Mouse (Mus musculus) regulatory T cell (primary cell): ENCODE measurements around the gene Sycn.

Experiments used
- in situ Hi-C: fragments of 300-600 bp; cut with MboI, MseI; formaldehyde crosslinking; loops from one replicate; pipeline ENCODE4 v1.15.1; 2025; ENCODE audit warnings: high pct_unique_total_duplicates

The Sycn gene

DNA sequence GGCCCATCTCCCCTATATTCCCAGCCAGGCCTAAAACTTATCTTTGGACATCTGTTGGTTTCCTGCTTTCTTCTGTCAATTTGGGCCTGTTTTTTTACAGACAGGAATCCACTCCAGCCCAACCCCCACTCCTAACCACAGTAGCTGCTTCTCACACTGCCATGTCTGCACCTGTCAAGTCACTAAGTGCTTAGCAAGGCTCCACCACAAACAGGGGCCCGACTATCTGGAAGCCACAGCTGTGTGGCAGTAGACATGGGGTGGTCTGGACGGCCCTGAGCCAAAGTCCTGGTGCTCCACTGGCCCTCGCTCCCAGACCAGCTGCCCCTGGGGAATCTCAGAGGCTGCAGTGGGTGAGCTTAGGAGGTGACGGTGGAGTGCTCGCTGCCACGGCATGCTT, 17.0 kb downstream of the Sycn start:
- in situ Hi-C loops = no loop called here

DNA sequence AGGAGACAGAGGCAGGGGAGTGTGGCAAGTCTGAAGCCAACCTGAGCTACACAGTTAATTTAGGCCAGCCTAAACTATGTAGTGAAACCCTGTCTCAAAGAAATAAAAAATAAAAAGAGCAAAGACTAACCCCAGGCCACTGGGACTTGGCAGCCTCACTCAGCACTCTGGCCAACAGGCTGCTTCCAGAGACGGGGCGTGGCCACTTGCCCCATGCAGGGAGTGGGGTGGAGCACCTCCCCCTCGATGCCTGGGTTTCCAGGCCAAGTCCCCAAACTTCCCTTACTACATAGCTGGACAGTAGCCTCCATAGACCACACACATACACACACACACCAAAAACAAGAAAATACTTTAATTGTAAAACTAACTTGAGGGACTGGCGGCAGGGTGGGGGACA, 17.8 kb downstream of the Sycn start:
- in situ Hi-C loops = no loop called here

DNA sequence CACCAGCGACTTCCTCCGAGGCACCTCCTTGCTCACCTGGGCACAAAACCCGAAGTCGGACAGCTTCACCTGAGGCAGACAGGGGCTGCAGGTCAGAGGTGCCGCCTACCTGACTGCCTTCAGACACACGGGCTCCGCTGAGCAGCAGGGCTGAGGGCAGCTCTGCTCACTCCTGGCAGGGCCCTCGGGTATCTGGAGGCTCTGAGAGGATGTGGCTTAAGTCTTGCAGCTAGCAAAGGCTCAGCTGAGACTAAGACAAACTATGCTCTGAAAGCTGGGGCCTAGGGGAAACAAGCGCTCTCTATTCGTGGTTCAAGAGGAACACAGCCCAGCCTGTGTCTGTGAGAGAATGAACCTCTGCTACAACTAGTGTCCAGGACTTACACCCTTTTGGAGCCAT, 20.2 kb downstream of the Sycn start:
- in situ Hi-C loops = no loop called here

DNA sequence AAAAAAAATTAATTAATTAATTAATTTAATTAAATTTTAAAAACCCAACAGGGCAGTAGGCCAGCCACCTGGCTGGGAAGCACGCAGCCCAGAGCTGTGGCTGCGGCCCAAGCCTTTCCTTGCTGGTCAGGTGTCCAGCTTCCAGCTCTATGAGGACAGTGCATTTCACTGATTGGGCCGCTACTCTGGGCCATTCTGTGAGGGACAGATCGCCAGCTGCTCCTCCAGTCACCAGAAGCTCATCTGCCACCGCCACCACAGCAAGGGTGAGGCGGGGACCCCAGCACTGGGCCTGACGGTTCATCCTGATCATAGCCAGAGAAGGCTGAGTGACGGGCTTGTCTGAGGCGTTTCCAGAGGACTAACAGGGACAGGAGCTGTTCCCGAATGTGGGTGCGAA, 21.3 kb downstream of the Sycn start:
- in situ Hi-C loops = no loop called here

DNA sequence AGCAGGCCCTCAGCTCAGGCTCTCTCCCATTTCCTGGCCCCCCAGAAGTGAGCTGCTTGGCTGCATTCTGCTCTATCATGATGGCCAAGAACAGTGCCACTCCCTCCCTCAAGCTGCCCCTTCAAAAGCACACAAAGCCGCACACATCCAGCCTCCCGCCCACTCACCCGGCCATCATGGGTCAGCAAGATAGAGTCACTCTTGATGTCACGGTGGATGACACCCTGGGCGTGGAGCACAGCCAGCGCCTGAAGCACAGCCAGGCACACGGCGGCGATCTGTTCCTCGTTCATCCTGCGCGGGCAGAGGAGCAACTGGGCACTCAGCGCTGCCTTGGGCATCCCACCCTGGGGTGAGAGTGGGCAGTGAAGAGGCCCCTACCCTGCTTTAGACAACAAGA, 21.7 kb downstream of the Sycn start:
- in situ Hi-C loops = no loop called here

DNA sequence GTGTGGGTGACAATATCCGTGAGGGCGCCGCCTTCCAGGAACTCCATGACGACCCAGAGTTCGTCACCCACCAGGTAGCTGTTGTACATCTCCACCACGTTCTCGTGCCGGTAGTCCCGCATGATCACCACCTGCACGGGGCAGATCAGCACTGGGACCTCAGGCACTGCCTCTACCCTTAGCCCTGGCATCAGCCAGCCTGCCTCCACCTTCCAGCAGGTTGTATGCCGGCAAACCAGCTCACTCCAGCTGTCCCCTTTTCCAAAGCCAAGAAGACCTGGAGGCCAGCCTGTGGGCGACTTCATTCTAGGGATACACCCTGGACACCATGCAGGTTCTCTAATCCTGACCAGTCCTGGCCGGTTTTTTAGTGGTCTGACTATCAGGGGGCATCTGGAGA, 22.3 kb downstream of the Sycn start:
- in situ Hi-C loops = no loop called here

DNA sequence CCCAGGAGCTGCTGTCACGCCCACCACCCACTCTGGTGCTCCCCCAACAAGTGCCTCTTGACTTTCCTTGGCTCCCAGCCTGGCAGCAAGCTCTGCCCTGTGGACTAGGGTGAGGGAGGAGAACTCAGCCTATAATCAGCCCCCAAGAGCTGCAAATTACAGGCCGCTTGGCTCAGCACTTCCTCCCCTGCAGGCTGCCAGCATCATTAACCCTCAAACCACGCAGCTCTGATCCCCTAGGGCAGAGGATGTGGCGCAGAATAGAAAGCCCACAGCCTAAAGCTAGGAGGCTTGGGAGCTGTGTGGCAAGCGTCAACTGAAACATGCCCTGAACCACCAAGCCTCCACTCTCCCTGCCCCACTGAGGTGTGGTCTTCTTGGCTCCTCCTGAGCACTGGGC, 24.7 kb downstream of the Sycn start:
- in situ Hi-C loops = loop anchor here (5.0 kb wide), 1 partner anchor 37 kb away; no protein-coding TSS in a partner anchor

DNA sequence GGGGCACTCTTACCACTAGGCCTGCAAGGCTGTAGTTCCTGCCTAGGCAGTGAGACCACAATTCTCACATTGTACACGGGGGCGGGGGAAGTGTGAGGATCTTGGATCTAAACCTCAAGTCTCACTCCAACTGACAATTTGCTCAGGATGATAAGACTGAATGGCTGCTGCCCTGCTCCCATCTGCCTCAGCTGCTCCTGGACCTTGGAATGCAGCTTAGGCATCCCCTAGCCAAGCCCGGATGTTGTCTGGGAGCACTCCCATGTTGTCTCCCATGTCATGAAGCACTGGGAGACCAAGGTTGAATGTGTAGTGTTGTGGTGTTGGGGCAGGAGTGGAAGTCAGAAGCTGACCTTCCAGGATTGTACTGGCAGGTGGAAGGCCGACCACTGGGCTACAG, 26.9 kb downstream of the Sycn start:
- in situ Hi-C loops = loop anchor here (5.0 kb wide), 1 partner anchor 35 kb away; no protein-coding TSS in a partner anchor

DNA sequence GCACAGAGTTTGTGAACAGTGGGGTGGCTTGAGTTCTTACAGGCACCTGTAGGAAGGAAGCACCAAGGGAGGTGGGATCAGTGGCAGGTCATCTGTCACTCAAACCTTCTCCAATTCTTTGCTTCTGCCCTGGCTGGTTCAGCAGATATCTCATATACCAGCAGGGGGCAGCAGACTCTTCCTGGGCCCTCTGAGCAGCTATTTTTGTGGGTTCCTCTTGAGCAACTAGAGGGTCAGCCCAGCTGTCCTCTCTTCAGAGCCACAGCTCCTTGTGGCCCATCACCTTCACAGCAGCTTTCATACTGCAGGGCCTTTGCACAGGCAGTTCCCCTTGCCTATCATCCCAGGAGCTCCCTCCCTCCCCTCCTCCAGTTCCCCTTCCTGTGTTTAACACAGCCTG, 27.6 kb downstream of the Sycn start:
- in situ Hi-C loops = loop anchor here (5.0 kb wide), 1 partner anchor 34 kb away; no protein-coding TSS in a partner anchor

DNA sequence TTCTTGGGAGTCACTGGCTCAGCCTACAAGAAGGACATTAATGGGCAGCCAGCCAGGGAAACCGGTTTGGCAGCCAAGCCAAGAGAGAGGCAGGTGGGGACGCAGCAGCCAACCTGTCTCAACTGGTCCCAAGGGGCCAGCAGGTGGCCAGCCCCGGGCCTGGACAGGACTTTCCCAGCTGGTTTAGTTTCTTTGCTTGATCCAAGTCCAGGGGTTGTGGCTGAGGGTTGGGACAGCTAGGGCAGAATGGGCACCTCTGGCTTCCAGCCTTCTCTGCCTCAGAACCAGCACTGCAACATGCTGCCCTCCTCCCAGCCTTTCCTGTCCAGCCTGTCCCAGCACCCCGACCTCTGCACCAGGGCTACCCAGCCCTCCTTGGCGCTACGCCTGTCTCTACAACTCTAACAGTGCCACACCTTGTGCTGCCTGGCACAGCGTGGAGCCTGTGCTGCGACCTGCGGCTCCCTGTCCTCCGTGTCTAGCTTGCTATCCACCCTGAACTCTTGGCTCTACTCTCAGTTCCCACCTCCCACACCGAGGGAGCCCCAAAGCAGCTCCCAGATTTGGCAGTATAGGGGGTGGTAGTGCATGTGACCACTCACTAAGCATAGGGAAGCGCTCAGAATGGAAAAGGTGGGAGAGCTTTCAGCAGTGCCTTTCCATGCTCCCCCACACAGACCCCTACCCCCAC, 29.8 kb downstream of the Sycn start:
- in situ Hi-C loops = loop anchor here (5.0 kb wide), 1 partner anchor 107 kb away; no protein-coding TSS in a partner anchor

DNA sequence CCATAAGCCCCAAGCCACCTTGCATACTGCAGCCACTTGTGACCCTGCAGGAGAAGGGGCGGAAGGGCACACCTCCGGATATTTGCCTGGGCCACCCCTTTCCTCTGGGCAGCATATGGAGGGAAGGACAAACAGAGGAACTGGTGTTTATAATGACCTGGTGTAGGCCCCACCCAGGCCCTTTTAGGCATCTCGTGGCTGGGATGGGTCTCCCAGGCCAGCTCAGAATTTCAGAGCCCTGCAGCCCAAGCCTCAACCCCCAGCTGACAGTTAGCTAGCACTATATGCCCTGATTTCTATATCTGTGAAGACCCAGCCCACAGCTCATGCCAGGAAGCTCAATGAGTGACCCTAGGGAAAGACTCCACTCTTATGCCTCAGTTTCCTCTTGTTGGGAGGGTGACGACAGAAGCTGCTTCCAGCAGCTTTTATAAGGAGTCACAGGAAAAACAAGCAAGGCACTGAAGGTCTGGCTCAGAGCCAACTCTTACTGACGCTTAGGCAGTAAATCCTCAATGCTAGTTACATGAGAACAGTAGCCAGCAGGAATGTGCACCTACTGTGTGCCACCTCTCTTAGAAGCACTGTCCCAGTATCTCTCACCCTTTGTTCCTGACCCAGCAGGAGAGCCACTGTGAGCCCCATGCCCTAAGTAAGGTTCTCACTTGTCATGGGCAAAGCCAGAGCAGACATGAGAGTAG, 30.4 kb downstream of the Sycn start:
- in situ Hi-C loops = loop anchor here (5.0 kb wide), 1 partner anchor 106 kb away; no protein-coding TSS in a partner anchor

DNA sequence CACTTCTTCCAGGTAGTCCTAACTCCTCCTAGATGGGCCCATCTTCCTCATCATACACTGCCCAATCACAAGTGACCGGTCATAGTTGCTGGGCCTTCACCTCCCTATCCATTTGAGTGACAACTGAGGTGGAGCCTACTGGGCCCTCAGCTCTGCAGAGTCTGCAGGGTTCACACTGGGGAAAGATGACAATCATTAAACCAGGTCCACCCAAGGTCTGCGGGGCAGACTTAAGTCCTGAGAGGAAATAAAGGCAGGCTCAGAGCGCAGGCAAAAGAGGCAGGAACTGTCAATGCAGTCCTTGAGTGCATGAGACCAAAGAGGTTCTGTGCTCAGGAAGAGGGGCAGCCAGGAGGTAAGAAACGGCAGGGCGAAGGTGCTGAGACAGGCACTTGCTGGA, 32.0 kb downstream of the Sycn start:
- in situ Hi-C loops = loop anchor here (5.0 kb wide), 1 partner anchor 105 kb away; no protein-coding TSS in a partner anchor

DNA sequence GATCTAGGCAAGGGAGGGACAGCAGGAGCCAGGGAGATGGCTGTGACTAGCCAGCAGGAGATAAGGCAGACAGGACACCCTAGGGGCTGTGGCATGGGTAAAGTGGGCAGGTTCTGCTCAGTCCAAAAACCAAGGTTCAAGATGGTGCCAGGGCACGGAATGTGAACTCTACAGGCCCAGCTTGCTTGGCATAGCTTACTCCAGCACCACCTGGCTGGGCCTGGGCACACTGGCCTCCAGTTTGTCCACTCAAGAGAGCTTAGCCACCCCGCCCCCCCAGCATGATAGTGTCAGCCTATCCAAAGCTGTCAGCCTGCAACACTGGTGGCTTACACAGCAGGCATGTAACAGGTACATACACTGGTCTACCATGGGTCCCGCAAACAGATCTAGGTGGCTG, 32.6 kb downstream of the Sycn start:
- in situ Hi-C loops = loop anchor here (5.0 kb wide), 1 partner anchor 104 kb away; no protein-coding TSS in a partner anchor

DNA sequence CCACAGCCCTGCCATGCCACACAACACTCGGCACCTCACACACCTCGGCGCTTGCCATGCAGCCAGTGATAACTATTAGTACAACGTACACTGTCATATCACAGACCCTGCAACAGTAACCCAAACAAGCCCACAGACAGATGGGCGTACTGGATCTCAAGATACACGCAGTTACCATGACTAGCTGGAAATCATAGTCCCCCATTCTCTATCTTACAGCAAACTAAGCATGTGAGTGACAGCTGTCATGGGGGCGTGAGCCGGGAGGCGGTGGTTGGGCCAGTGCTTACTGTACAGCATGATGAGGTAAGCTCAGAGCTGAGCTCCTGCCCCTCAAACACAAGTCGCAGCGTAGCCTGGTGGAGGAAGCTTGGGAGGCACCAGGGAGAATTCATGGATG, 34.9 kb downstream of the Sycn start:
- in situ Hi-C loops = no loop called here

DNA sequence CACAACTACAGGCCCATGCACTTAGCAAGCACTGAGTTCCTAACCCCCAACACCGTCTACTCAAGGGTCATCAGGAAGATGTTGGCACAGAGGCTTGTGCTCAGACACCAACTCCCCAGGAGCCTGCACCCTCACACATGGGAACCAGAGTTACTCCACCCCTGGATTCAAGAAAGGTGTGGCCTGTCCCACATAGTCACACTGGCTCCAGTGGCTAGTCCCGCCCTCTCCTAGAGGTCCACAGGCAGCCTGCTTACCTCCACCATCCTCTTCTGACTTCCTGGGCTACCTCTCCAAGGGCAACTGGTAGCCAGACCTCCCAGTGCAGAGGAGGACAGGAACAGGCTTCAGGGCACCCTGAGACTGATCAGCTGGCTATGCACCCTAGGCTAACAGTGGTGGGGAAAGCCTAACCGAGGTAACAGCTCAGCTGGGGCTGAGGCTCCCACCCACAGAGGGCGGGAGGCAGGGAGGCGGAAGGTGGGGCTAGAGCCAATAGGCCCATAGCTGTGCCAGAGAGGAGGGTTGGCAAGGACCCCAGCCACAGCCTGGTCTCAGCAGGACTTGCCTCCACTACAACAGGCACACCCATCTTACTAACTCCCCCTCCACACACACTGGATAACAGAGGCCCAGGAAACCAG, 35.7 kb downstream of the Sycn start:
- in situ Hi-C loops = no loop called here

DNA sequence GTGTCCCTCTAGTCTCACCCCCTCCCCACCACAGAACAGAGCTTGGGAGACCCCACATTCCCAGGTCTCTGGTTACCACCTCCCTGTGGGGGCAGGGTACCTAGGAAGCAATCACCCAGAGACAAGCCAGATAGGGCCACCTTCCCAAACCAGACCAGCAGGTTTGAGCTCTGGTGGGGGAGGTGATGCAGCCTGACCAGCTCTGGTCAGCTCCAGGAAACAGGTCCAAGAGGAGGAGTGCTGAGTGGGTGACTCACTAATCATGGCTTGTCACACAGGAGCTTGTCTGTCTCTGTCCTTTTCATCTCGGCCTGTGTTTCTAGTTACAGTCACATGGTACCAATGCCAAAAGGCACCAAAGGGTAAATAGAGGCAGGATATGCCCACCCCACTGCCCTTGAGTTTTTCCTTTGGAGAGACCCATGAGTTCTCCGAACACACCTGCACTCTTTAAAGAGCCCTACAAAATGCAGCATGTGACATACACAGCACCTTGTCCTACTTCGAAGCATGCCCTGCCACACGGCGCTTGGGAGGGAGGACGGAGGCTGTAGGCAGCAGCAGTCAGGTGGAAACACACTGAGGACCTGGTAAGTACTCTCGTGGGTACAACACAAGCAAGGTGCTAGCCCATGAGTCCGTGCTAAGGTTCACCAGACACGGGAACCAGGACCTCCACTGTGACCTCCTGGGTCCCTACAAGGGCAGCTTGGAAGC, 37.3 kb downstream of the Sycn start:
- in situ Hi-C loops = no loop called here

DNA sequence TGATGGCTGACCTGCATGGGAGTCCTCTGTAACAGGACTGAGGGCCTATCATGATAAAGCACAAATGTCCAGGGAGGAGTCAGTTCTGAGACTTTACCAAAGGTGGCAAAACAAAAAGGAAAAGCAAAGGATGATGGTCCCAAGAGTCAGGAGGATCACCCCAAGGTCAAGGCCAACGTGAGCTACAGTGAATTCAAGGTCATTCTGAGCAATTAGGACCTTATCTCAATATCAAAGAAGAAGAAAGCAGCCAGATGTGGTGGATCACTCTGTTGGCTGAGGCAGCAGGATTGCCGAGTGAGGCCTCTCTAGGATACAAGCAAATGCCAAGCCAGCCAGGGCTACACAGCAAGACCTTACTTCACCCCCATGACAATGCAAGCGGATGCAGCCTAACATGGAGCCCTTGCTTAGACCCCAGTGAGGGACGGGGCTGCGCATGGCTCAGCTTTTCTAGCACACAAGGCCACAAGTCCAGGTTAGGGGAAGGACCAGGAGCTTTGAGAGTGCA, 37.9 kb downstream of the Sycn start:
- in situ Hi-C loops = no loop called here

DNA sequence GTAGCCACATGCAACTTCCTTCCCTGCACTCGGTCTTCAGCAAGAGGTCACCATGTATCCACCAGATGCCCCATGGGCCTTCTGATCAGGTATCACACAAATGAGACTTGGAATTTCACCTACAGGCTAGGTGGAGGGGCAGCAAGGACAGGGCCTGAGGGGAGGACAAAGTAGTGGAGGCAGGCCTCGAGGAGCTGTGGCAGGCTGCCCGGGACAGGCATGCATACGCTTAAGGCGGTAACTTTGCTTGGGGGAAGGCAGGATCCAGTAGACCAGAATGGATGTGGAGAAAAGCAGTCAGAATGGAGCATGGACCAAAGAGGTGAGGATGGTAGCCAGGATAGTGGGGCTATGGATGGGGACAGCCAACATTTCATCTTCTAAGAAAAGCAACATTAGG, 39.1 kb downstream of the Sycn start:
- in situ Hi-C loops = no loop called here

DNA sequence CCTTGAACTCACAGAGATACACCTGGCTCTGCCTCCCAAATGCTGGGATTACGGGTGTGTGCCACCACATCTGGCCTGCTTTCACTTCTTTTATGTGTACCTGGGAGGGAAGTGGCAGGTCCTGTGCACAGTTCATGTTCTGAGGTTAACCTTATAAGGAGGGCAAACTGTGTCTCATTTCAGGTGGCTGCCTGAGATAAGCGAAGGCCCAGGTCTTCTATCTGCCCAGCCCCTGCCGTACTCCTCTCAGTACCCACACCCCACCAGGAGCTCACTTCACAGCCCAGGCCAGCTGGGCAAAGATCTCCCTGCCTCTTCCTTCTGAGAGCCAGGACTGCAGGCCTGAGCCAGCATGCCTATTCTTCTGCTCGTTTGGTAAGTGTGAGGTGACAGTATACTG, 41.0 kb downstream of the Sycn start:
- in situ Hi-C loops = no loop called here

DNA sequence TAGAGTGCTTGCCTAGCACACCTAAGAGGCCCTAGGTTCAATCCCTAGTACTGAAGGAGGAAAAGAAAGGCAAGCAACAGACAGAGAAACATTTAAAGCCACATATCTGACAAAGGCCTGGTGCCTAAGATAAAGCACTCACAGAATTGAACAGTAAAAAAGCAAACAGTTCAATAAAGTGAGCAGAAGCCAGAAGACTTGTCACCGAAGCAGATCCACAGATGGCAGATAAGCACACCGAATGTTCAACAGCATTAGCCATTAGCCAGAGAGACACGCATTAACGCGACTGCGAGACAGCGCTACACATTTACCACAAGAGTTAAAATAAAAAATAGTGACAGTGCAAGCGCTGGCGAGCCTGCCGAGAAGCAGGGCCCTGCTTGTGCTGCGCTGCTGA, 42.2 kb downstream of the Sycn start:
- in situ Hi-C loops = no loop called here

DNA sequence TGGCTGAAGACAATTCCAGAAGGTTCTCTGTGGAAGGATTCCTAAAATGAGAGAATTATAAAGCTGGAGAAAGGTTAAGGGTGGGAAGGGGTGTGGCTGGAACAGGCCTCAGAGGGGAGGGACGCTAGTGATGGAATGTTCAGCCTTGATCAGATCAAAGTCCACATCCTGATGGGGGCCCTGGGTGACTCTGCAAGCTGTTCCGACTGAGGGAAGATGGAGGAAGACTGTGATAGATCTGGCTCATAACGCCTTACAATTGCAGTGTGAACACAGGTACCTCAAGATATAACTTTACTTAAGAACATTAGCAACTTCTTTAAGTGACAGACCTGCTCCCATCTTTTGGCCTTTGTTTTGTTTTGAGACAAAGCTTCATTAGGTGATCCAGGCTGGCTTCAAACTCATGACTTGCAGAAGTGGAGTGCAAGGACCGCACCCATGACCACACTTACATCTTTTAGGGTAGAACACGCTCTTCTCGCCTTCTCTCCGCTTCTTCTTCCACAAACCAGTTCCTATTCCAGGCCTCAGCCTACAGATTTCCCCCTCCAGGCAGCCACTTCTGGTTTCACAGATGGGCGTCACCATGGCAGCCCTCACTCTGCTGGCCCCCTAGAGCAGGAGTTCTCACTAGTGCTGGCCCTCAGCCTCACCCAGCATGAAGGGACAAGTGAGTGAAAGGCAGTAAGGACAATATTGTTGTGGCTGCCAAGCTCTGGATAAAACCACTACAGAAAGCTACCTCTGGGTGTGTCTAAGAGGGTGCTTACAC, 43.1 kb downstream of the Sycn start:
- in situ Hi-C loops = no loop called here
